Mouse (Mus musculus) left cerebral cortex, postnatal 10 days (tissue): Measurements from ENCODE around the gene Engase. TPM values are rescaled to one million over a fixed set of nuclear protein-coding genes. Genes with fewer than 3 reads are reported as not detected.

ENCODE experiments used
- DNase-seq, 2 experiments: peaks; one replicate each; pipeline ENCODE4 v3.0.0; 2021 to 2022; ENCODE audit warnings: low spot score in 2 of 2, mixed read lengths in 1 of 2; ENCODE audit errors: extremely low spot score in 1 of 2
- intact Hi-C: fragments of 180-260 bp; cut with DNase I; formaldehyde crosslinking; loops from one replicate; pipeline ENCODE4 v1.15.1; 2025
- total RNA-seq, 2 experiments: library from RNA; stranded (reverse); gene quantifications; 2 replicates each; pipeline ENCODE4 v1.2.3; 2021

The Engase gene
- total RNA-seq, 2 experiments from 2014 or later = 11.5 to 13.9 TPM

DNA sequence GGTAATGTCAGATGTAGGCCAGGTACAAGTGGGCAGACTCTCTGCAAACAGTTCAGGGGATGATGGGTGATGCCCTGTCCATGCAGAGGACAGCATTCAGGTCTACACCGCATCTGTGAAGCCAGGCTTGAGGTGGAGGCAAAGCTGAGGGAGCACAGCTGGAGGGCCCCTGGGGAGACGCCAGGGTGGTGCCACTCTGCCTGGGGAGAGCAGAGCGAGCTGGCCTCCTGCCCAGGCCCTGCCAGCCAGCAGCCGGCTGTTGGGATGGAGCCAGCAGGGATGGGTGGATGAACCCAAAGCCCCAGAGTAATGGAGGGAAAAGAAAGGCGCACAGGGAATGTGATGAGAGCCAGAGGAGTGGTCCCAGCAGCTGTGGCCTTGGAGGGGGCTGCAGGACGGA, 35.2 kb downstream of the Engase start:
- DNase-seq = peak; percentile 61 to 77
- intact Hi-C loops = no loop called here

DNA sequence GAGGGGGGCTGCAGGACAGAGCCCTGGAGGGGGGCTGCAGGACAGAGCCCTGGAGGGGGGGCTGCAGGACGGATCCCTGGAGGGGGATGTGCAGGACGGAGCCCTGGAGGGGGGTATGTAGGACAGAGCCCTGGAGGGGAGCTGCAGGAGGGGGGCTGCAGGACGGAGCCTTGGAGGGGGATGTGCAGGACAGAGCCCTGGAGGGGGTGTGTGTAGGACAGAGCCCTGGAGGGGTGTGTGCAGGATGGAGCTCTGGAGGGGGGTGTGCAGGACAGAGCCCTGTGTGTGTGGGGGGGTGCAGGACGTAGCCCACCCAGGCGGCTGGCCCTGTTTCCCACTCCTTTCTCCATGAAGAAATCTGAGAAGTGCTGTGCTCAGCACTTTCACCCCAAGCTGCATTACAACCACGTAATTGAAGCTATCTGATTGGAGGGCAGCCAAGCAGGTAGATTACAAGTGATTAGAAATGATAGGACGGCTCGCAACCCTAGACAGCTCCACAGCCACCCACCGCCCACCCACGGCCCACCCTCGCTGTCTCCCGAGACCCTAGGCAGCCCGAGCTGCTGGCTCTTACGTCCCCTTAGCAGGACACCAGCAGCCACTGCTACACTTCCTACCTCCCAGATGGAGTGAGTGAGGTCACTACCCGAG, 35.8 kb downstream of the Engase start:
- DNase-seq = no peak
- intact Hi-C loops = no loop called here

DNA sequence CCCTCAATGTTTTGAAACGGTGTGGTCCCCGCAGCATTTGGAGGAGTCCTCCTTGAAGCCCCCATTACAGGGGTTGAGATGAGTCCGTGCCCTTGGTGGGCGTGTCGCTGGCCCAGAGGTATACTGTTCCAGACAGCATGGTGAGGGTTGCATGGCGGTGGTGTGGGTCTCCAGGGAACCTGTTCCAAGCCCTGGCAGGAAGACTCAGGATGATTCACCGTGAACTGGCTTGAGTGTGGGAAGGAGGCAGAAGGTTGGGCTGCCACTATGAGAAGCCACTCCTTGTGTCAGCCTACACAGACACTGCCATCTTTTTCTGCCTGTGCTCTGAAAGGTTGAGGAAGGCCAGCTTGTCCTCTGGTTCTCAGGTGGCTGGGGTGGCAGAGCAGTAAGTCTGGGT, 41.3 kb downstream of the Engase start:
- no peak for DNase-seq
- intact Hi-C loops = no loop called here

DNA sequence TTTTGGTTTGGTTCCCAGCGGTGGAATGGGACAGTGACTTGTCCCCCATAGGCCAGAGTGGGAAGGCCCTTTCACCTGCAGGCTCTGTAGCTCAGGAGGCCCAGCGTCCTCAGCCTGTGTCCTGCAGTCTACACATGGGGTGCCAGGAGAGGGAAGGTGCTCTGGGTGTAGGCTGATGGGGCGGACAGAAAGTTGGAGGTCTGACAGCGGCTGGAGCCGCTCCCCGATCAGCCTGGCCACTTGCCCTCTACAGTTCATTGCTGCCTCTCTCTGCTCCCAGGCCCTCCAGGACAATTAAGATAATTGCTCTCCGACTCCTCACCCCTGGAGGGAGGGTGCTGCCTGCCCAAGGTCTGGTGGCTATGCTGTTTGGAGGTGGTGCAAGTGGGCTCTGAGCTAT, 42.1 kb downstream of the Engase start:
- intact Hi-C loops = no loop called here
- DNase-seq = no peak

DNA sequence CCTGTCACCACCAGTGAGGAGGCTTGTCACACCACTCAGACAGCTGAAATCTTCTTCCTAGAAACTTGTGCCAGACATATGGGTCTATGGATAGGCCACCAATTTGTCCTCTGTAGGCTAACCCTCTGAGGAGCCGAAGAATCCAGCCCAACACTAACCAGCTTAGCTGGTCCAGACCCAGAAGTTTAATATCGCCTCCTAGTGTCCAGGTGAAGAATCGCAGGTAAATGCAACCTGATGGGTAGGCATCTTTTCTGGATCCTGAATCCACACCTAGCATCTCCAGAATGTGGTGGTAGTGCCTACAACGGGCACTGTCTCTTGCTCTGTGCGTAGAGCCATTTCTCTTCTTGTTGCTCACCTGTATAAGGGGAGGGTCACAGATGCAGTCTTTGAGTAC, 43.6 kb downstream of the Engase start:
- no peak for DNase-seq
- intact Hi-C loops = no loop called here

DNA sequence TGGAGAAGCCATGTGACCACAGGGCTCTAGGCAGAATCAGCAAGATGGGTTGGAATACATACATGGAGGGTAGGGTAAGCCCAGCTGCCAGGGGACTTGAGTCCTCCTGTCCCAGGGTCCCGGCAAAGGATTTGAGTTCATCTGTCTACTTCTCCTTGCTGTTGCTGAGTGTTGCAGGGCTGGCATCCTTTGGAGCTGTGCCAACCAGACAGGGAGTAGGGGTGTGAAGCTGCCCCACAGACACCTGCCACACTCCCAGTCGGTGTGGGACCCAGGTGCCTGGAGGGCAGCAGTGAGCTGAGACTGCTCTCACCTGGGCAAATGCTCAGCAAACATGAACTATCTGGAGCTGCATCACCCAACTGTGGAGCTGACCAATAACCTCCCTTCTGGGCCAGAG, 44.3 kb downstream of the Engase start:
- DNase-seq = no peak
- intact Hi-C loops = no loop called here

DNA sequence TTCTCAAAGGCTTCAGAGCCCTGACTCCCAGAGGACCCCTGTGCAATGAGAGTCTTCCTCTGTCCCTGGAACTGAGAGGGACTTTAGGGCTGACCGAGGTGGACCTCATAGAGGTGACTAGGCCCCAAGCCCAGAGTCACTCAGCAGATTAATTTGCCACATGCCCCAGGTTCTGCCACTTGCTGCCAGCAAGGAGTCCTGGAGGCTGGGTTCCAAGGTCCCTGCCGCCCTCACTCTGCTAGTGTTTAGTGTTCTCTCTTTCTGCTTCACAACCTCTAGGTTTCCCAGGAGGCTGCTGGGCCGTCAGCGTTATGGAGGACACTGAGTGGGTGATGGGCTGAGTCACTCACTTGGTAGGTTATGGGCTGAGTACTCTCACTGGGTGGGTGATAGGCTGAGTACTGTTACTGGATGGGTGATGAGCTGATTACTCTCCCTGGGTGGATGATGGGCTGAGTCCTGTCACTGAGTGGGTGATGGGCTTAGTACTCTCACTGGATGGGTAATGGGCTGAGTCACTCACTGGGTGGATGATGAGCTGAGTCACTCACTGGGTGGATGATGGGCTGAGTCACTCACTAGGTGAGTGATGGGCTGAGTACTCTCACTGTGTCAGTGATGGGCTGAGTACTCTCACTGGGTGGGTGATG, 47.0 kb downstream of the Engase start:
- no peak for DNase-seq
- intact Hi-C loops = no loop called here

DNA sequence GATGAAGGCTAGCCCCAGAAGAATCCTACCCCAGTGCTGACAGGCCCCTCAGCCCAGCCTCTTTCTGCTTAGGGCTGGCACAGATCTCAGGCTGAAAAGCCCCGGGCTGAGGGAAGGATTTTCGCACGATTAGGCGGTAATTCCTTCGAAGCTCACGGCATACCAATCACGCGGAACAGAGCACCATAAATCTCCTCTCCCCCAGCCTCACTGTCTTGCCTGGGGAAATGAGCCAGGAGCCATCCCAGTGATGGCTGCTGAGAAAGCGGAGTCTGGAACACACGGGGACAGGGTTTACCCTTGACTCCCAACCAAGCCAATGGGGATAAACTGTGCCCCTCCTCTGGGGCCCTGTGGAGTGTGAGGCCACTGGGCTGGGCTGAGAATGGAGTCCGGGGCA, 48.4 kb downstream of the Engase start:
- no peak for DNase-seq

DNA sequence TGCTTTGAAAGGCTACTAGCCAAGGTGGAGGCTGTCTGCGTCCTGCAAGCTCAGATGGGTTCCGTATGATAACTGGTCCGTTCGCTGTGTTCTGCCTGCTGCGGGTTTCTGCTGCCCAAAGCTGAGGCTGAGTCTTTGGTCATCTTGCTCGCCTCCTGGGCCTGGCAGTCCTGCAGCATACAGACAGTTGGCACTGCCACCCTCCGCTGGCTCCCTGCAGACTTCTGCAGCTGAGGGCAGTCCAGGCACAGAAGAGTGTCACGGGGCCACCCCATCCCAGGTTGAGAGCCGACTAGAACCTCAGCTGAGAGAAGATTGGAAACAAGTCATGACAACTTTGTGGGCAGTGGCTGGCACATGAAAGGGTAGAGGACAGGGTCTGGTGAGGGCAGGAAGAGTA, 52.1 kb downstream of the Engase start:
- intact Hi-C loops = no loop called here
- DNase-seq = no peak

More for the DNA sequence above, 48.4 kb downstream of the Engase start:
- intact Hi-C loops = no loop called here

DNA sequence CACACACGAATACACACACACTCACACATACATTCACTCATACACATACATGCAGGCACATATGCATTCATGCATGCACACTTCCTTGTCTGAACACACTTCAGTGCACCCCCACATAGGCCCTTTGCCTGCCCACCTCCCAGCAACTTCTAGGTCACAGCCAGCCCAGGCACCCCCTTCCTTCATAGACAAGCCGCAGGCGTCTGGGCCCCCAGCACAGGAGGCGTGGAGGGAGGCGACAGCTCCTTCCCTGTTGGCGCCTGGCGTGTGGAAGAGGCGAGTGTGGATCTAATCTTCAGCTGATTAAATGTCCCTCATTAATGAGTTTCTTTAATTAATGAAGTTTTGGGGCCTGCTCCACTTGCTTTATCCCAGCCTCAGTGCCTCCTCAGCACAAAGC, 53.7 kb downstream of the Engase start:
- intact Hi-C loops = no loop called here
- DNase-seq = no peak

DNA sequence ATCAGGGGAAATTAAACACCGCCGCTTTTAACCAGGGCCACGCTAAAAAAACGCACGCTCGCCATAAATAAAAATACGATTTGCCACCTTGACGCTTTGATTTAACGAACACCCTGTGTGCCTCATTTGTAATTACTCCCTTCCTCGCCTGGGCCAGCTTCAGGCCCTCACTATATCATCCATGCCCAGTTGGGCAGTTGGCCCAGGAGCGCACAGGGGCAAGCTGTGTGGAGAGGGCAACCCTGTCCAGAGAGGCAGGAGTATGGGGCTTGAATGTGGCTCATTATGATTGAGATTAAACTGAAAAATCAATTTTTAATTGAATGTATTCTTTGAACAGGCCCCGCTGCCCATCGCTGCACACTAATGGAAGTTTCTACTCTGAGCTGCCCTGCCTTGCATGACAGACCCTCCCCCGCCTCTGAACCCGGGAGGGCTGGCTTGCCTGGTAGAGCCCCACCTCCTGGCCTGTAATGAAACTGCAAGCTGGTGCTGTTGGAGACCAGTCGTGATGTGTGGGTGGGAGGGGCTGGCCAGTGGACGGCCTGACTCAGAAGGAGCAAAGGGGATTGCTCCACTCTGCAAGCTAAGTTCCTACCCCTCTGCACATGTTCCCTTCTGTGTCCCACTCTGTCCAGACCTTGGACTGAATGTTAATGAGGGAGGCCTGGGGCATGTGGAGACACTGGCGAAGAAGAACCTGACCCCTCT, 57.9 kb downstream of the Engase start:
- peak in 1 of 2 experiments; percentile 70 for DNase-seq
- intact Hi-C loops = no loop called here

DNA sequence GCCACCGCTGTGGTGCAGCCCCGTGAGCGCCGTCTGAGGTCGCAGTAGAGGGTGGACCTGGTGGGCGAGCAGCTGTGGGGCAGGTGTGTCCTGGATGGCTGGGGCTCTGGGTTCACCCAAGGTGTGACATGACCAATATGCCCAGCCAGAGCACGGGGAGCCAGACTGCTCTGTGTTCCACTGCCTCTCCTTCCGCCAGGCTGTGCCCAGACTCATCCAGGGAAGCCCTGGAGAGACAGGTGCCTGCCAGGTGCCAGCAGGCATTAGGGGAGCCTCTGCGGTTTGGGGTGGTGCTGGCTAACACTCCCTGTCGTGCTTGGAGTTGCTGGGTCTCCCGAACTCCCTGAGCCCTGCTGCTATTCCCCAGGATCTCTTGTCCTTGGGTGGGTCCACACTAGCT, 61.4 kb downstream of the Engase start:
- DNase-seq = no peak
- intact Hi-C loops = no loop called here

Other genes starting within 250 kb of the Engase start
- gene Cyth1, start 228.2 kb upstream of the Engase start, total RNA-seq = 10 to 100 TPM; 64.2 to 66.8 TPM
- 10 to 100 TPM; 24.9 to 27.4 TPM for gene Usp36, start 186.6 kb upstream of the Engase start, total RNA-seq
- gene Cep295nl, start 134.3 kb upstream of the Engase start, total RNA-seq = 1 to 10 TPM; 1.3 to 1.7 TPM
- 100 to 1,000 TPM; 333 to 340 TPM for gene Timp2, start 121.1 kb upstream of the Engase start, total RNA-seq
- gene Lgals3bp, start 74.7 kb upstream of the Engase start, total RNA-seq = 10 to 100 TPM; 10.1 to 11.7 TPM
- 10 to 100 TPM; 37.5 to 37.6 TPM for gene Cant1, start 57.7 kb upstream of the Engase start, total RNA-seq
- gene C1qtnf1, start 48.6 kb upstream of the Engase start, total RNA-seq = 1 to 10 TPM; 5.9 to 8.8 TPM